Mouse (Mus musculus) megakaryocyte, embryonic 14.5 days (primary cell): ENCODE data around the gene Rin2. TPM values are rescaled to one million over a fixed set of nuclear protein-coding genes. Genes with fewer than 3 reads are reported as not detected.
"Not testable (repeated sequence)": the region's sequence is repeated elsewhere in the genome, so short reads cannot be mapped to it uniquely, and the experiment has no call there.

ENCODE experiments used
- H3K27me3 ChIP-seq: replicated peaks from 2 replicates; pipeline ENCODE3; 2012; ENCODE audit warnings: inconsistent platforms
- H3K36me3 ChIP-seq: replicated peaks from 2 replicates; pipeline ENCODE3; 2012; ENCODE audit warnings: low read length, inconsistent platforms, mixed read lengths
- H3K4me1 ChIP-seq: 2 replicates; pipeline ENCODE4 v1.6.1; 2012; ENCODE audit warnings: inconsistent platforms
- H3K4me3 ChIP-seq: replicated peaks from 2 replicates; pipeline ENCODE3; 2012; ENCODE audit warnings: moderate library complexity, mild to moderate bottlenecking, inconsistent platforms
- H3K9me3 ChIP-seq: 2 replicates; pipeline ENCODE4 v1.6.1; 2012; ENCODE audit warnings: inconsistent platforms
- FLI1 ChIP-seq: IDR thresholded peaks from 2 replicates; pipeline ENCODE4 v1.6.1; 2012; ENCODE audit warnings: low read length, inconsistent platforms, mixed read lengths
- GATA1 ChIP-seq: IDR thresholded peaks from 3 replicates; pipeline ENCODE4 v1.6.1; 2012; ENCODE audit warnings: mixed read lengths, low read length, inconsistent platforms, borderline replicate concordance
- polyA plus RNA-seq: library from polyadenylated mRNA; stranded (reverse); fragments of >175 nt; gene quantifications from 2 replicates; pipeline ENCODE4 v1.2.3, GENCODE M21; 2012; ENCODE audit warnings: low replicate concordance; ENCODE audit not compliant: insufficient read depth

Gene Rin2
- polyA plus RNA-seq, 1 experiment = 1.1 TPM

DNA sequence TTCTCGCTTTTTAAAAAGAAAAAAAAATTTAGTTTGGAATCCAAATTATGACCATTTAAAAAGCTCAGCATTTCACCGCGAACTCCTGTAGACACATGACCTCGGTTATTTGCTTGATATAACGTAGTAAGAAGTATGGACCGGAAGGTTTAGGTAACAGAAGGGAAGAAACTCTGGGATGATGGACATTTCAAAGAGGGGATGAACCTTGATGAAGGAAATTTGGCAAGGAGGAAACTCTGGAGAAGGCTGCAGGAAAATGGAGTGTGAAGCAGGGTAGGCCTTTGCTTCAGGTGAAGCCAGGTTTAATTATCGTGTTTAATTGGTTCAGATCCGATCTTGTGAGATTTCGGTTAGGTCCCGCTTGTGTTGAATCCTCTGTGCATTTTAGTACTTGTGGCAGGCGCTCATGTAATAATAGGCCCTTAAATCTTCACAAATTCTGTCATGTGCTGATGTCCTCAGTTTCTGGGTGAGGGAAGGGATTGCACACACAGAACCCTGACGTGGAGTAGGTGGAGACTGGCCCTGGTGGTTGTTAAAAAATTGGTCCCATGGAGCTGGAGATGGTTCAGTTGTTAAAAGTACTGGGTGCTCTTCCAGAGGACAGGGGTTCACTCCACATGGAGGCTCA is 229.1 kb downstream of the Rin2 start:
- H3K4me3 ChIP-seq = peak overlapping the region; percentile 97
- H3K4me1 ChIP-seq = peaks cover 45% of the 10 kb centered on the region
- TF ChIP-seq GATA1 (no peak), FLI1 (no peak)
- H3K9me3 ChIP-seq = no peaks in the 10 kb centered on the region
- H3K27me3 ChIP-seq = no peaks in the 10 kb centered on the region
- peaks cover 35% of the 10 kb centered on the region for H3K36me3 ChIP-seq

DNA sequence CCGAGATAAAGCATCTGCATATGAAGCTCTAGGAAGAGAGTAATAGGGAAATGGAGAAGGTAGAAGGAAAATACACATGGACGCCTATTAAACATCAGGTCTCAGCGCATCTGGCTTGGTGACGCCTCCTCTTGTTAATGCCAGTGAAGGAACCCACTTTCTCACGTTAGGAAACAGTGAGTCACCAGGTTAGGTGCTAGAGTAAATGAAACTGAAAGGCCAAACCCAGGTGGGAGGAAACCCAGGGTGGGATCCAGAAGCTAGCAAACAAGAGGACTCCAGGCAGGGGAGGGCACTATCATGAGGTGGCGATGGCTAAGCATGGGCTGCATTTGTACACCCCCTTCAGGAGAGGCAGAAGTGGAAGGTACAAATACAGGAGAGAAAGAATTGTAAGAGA is 230.1 kb downstream of the Rin2 start:
- no peaks in the 10 kb centered on the region for H3K9me3 ChIP-seq
- no peaks in the 10 kb centered on the region for H3K27me3 ChIP-seq
- TF ChIP-seq GATA1 (no peak), FLI1 (no peak)
- peaks cover 38% of the 10 kb centered on the region for H3K4me1 ChIP-seq
- H3K36me3 ChIP-seq = peaks cover 44% of the 10 kb centered on the region
- H3K4me3 ChIP-seq = peak overlapping the region; percentile 23

DNA sequence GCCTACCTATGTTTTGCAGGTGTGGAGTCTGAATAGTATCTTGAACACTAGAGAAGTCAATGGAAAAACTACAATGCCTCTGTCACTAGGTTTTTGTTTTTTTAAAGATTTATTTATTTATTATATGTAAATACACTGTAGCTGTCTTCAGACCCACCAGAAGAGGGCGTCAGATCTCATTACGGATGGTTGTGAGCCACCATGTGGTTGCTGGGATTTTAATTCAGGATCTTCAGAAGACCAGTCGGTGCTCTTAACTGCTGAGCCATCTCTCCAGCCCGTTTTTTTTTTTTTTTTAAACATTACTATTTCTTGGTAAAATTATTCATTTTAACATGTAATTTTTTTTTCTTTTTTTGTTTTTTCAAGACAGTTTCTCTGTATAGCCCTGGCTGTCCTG is 230.9 kb downstream of the Rin2 start:
- not testable (repeated sequence) for H3K4me3 ChIP-seq, H3K27me3 ChIP-seq

DNA sequence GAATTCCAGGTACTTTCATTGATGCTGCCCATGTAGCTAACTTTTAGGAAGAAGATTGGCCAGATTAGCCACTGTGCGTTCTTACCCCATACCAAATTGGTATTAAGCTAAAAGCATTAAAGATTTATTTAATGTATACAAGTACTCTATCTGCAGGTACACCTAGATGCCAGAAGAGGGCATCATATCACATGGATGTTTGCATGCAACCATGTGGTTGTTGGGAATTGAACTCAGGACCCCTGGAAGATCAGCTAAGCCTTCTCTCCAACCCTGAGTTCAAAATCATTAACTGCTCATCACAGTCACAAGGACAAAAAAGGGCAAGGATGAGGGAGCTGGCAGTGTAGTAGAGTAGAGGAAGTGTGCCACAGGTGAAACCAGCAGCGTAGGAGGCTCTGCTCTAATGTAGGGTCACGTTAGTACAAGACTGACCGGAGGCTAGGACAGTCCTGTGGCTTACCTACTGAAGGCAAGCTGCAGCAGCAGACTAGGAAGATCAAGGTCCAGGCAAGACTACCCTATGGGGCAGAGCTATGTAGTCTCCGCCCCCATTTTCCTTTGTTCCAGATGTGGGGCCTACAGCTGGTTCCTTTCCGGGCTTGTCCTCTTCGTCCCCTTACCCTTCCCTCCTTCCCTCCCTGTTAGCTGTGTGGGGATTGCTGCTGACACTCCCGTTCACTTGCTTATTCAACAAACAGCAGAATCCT is 246.1 kb downstream of the Rin2 start:
- no peaks in the 10 kb centered on the region for H3K9me3 ChIP-seq
- no peak overlapping the region for H3K4me3 ChIP-seq
- no peaks in the 10 kb centered on the region for H3K27me3 ChIP-seq
- TF ChIP-seq GATA1 (no peak), FLI1 (no peak)
- 0 out of 2 replicates have a peak, but pooled peaks cover 5% of the 10 kb centered on the region for H3K4me1 ChIP-seq
- H3K36me3 ChIP-seq = peaks cover 96% of the 10 kb centered on the region

More for the DNA sequence above, 230.9 kb downstream of the Rin2 start:
- Histone ChIP-seq H3K36me3 (peaks cover 52% of the 10 kb centered on the region), H3K4me1 (peaks cover 38% of the 10 kb centered on the region)
- H3K9me3 ChIP-seq = not testable (repeated sequence)

DNA sequence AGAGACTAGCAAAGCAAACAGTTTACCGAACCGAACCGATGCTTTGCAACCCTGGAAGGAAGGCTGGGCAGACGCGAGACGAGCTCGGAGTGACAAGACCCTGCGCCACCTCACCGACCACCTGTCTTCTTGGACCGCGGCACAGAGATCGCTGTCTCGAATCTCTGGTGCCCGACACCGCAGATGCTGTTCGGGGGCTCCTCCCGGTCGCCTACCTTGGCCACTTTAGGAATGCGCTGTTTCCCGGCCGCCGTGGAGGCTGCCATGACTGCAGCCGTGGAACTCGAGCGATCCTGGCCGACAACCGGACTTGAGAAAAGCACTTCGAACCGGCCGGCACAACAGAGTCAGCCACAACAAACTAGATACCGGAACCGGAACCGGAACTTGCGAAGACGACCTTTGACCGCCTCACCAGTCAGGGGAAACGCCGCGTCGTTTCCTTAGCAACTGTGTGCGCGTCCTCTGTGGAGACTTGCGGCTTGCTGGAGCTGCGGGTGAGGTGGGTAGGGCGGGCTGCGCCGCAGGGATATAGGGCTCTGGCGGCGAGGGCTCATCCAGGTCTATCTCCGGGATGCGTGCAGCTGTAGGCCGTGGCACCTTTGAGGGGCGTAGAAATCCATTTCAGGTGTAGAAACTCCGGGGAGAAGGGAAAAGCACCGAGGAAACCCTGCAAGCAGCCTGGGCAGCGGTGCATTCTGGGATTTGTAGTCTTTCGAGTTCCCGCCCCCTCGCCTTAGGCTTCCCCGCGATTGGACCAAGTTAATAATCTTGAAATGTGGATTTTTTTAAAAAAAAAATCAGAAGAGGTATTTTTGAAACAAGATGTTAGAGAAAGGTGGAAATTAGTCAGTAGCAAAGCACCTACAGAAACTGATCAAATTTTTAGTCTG is 259.6 kb downstream of the Rin2 start, which contains the start of the genes Cfap61 and Crnkl1:
Gene Cfap61 (plus strand): TSS at position 446 of the 893 bp plus-strand sequence.
Gene Crnkl1 (minus strand): TSS at position 676 of the 893 bp plus-strand sequence.
- H3K36me3 ChIP-seq = peaks cover 33% of the 10 kb centered on the region
- peaks cover 27% of the 10 kb centered on the region for H3K4me1 ChIP-seq
- H3K9me3 ChIP-seq = no peaks in the 10 kb centered on the region
- no peak for TF ChIP-seq GATA1
- TF ChIP-seq FLI1 = peak; percentile 76
- H3K4me3 ChIP-seq = peak within 1 kb of the TSS; percentile 100
- peaks cover 2% of the 10 kb centered on the region for H3K27me3 ChIP-seq

DNA sequence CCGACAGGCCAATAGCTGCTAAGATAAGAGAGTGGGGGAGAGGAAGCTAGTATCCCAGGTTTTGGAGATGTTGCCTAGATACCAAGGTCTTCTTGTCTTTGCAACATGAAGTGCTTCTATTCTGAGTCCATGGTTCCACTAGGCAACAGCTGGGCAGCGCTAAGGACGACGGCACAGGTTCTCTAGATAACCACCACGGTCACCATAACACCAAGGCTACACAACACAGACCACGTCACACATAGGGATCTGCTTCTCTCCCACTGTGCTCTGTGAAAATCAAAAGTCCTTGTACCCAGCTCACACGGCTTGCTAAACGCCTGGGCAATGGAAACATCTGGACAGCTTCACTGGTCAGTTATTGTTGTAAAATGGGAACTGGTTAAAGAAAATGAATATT is 262.0 kb downstream of the Rin2 start:
- H3K4me1 ChIP-seq = peaks cover 23% of the 10 kb centered on the region
- no peaks in the 10 kb centered on the region for H3K9me3 ChIP-seq
- TF ChIP-seq FLI1 = no peak
- H3K36me3 ChIP-seq = peaks cover 9% of the 10 kb centered on the region
- H3K27me3 ChIP-seq = peaks cover 2% of the 10 kb centered on the region
- H3K4me3 ChIP-seq = no peak overlapping the region

Other genes starting within 250 kb of the Rin2 start
- gene Naa20, start 226.9 kb downstream of the Rin2 start, polyA plus RNA-seq = 15.8 and 55.3 TPM in 2 replicates